Mouse (Mus musculus): ENCODE data around the gene Synm. TPM values are rescaled to one million over a fixed set of nuclear protein-coding genes. Genes with fewer than 3 reads are reported as not detected.

Gene Synm
- polyA plus RNA-seq, 1 experiment from 2014 or later = 4.0 TPM

GRCm38 (mm10) chr7:67788713-67789112 lies 29.2 kb upstream of the Synm start:
- no peak overlapping the region for H3K9ac ChIP-seq (replicated peaks; ENCODE audit: low read depth, low read length)
- ATAC-seq (ENCODE audit: low read depth) = no peak
- no peak overlapping the region for H3K4me3 ChIP-seq (ENCODE audit: low read depth, low read length)
- WGBS = 16% methylated on average over 10 of the region's 10 CpGs
- no peak overlapping the region for H3K4me2 ChIP-seq (ENCODE audit: low read depth, low read length)
- H3K27me3 ChIP-seq (ENCODE audit: control insufficient read depth, insufficient read depth, low read length) = no peaks in the 10 kb centered on the region
- no peaks in the 10 kb centered on the region for H3K4me1 ChIP-seq (ENCODE audit: control insufficient read depth, insufficient read depth, low read length)
- no peaks in the 10 kb centered on the region for H3K9me3 ChIP-seq (ENCODE audit: control insufficient read depth, low read length)
- no peaks in the 10 kb centered on the region for H3K36me3 ChIP-seq (ENCODE audit: control insufficient read depth, insufficient read depth, low read length)
- no peak overlapping the region for H3K27ac ChIP-seq (ENCODE audit: low read depth, low read length)

- H3K9me3 ChIP-seq (ENCODE audit: control insufficient read depth, low read length) = no peaks in the 10 kb centered on the region
- no peak overlapping the region for H3K9ac ChIP-seq (replicated peaks; ENCODE audit: low read depth, low read length)
- H3K27ac ChIP-seq (ENCODE audit: low read depth, low read length) = no peak overlapping the region
- no peaks in the 10 kb centered on the region for H3K27me3 ChIP-seq (ENCODE audit: control insufficient read depth, insufficient read depth, low read length)
- WGBS = 67% methylated on average over 2 of the region's 2 CpGs
- no peak for ATAC-seq (ENCODE audit: low read depth)
- no peaks in the 10 kb centered on the region for H3K36me3 ChIP-seq (ENCODE audit: control insufficient read depth, insufficient read depth, low read length)
- H3K4me1 ChIP-seq (ENCODE audit: control insufficient read depth, insufficient read depth, low read length) = no peaks in the 10 kb centered on the region
- H3K4me3 ChIP-seq (ENCODE audit: low read depth, low read length) = no peak overlapping the region
- H3K4me2 ChIP-seq (ENCODE audit: low read depth, low read length) = no peak overlapping the region
These were observed 28.3 kb upstream of the Synm start for GRCm38 (mm10) chr7:67787861-67788260.

GRCm38 (mm10) chr7:67776636-67777305 lies 17.2 kb upstream of the Synm start:
- H3K9me3 ChIP-seq (ENCODE audit: control insufficient read depth, low read length) = no peaks in the 10 kb centered on the region
- no peaks in the 10 kb centered on the region for H3K36me3 ChIP-seq (ENCODE audit: control insufficient read depth, insufficient read depth, low read length)
- ATAC-seq (ENCODE audit: low read depth) = no peak
- 57% methylated on average over 12 of the region's 12 CpGs for WGBS
- no peaks in the 10 kb centered on the region for H3K4me1 ChIP-seq (ENCODE audit: control insufficient read depth, insufficient read depth, low read length)
- no peak overlapping the region for H3K4me2 ChIP-seq (ENCODE audit: low read depth, low read length)
- H3K4me3 ChIP-seq (ENCODE audit: low read depth, low read length) = no peak overlapping the region
- H3K27ac ChIP-seq (ENCODE audit: low read depth, low read length) = no peak overlapping the region
- no peak overlapping the region for H3K9ac ChIP-seq (replicated peaks; ENCODE audit: low read depth, low read length)
- no peaks in the 10 kb centered on the region for H3K27me3 ChIP-seq (ENCODE audit: control insufficient read depth, insufficient read depth, low read length)

GRCm38 (mm10) chr7:67775623-67776022 lies 16.1 kb upstream of the Synm start:
- Histone ChIP-seq H3K4me1 (ENCODE audit: control insufficient read depth, insufficient read depth, low read length) (no peaks in the 10 kb centered on the region), H3K4me2 (ENCODE audit: low read depth, low read length) (no peak overlapping the region), H3K27me3 (ENCODE audit: control insufficient read depth, insufficient read depth, low read length) (no peaks in the 10 kb centered on the region), H3K27ac (ENCODE audit: low read depth, low read length) (no peak overlapping the region), H3K9ac (replicated peaks; ENCODE audit: low read depth, low read length) (no peak overlapping the region), H3K4me3 (ENCODE audit: low read depth, low read length) (no peak overlapping the region), H3K36me3 (ENCODE audit: control insufficient read depth, insufficient read depth, low read length) (no peaks in the 10 kb centered on the region), H3K9me3 (ENCODE audit: control insufficient read depth, low read length) (no peaks in the 10 kb centered on the region)
- WGBS = 74% methylated on average over 3 of the region's 3 CpGs
- no peak for ATAC-seq (ENCODE audit: low read depth)

- 87% methylated on average over 9 of the region's 9 CpGs for WGBS
- H3K4me2 ChIP-seq (ENCODE audit: low read depth, low read length) = no peak overlapping the region
- no peak overlapping the region for H3K9ac ChIP-seq (replicated peaks; ENCODE audit: low read depth, low read length)
- no peak overlapping the region for H3K27ac ChIP-seq (ENCODE audit: low read depth, low read length)
- H3K27me3 ChIP-seq (ENCODE audit: control insufficient read depth, insufficient read depth, low read length) = no peaks in the 10 kb centered on the region
- ATAC-seq (ENCODE audit: low read depth) = no peak
- no peak overlapping the region for H3K4me3 ChIP-seq (ENCODE audit: low read depth, low read length)
- H3K9me3 ChIP-seq (ENCODE audit: control insufficient read depth, low read length) = no peaks in the 10 kb centered on the region
- no peaks in the 10 kb centered on the region for H3K4me1 ChIP-seq (ENCODE audit: control insufficient read depth, insufficient read depth, low read length)
- no peaks in the 10 kb centered on the region for H3K36me3 ChIP-seq (ENCODE audit: control insufficient read depth, insufficient read depth, low read length)
These were observed 12.7 kb upstream of the Synm start for GRCm38 (mm10) chr7:67772231-67772630.

- WGBS = 91% methylated on average over 5 of the region's 5 CpGs
These were observed 9.9 kb upstream of the Synm start for GRCm38 (mm10) chr7:67769487-67769886.

GRCm38 (mm10) chr7:67768125-67768524 lies 8.6 kb upstream of the Synm start:
- WGBS = 84% methylated on average over 3 of the region's 3 CpGs
- Histone ChIP-seq H3K9ac (replicated peaks; ENCODE audit: low read depth, low read length) (no peak overlapping the region), H3K4me2 (ENCODE audit: low read depth, low read length) (no peak overlapping the region), H3K9me3 (ENCODE audit: control insufficient read depth, low read length) (no peaks in the 10 kb centered on the region), H3K27ac (ENCODE audit: low read depth, low read length) (no peak overlapping the region), H3K27me3 (ENCODE audit: control insufficient read depth, insufficient read depth, low read length) (no peaks in the 10 kb centered on the region), H3K4me3 (ENCODE audit: low read depth, low read length) (no peak overlapping the region), H3K4me1 (ENCODE audit: control insufficient read depth, insufficient read depth, low read length) (no peaks in the 10 kb centered on the region), H3K36me3 (ENCODE audit: control insufficient read depth, insufficient read depth, low read length) (no peaks in the 10 kb centered on the region)
- ATAC-seq (ENCODE audit: low read depth) = no peak

More at GRCm38 (mm10) chr7:67769487-67769886, 9.9 kb upstream of the Synm start:
- ATAC-seq (ENCODE audit: low read depth) = no peak
- H3K4me1 ChIP-seq (ENCODE audit: control insufficient read depth, insufficient read depth, low read length) = no peaks in the 10 kb centered on the region
- no peak overlapping the region for H3K27ac ChIP-seq (ENCODE audit: low read depth, low read length)
- no peak overlapping the region for H3K4me3 ChIP-seq (ENCODE audit: low read depth, low read length)
- no peaks in the 10 kb centered on the region for H3K27me3 ChIP-seq (ENCODE audit: control insufficient read depth, insufficient read depth, low read length)
- no peak overlapping the region for H3K4me2 ChIP-seq (ENCODE audit: low read depth, low read length)
- no peaks in the 10 kb centered on the region for H3K36me3 ChIP-seq (ENCODE audit: control insufficient read depth, insufficient read depth, low read length)
- no peak overlapping the region for H3K9ac ChIP-seq (replicated peaks; ENCODE audit: low read depth, low read length)
- no peaks in the 10 kb centered on the region for H3K9me3 ChIP-seq (ENCODE audit: control insufficient read depth, low read length)

GRCm38 (mm10) chr7:67763625-67764024 lies 4.1 kb upstream of the Synm start:
- Histone ChIP-seq H3K36me3 (ENCODE audit: control insufficient read depth, insufficient read depth, low read length) (no peaks in the 10 kb centered on the region), H3K27ac (ENCODE audit: low read depth, low read length) (no peak overlapping the region), H3K4me1 (ENCODE audit: control insufficient read depth, insufficient read depth, low read length) (no peaks in the 10 kb centered on the region), H3K9me3 (ENCODE audit: control insufficient read depth, low read length) (no peaks in the 10 kb centered on the region), H3K9ac (replicated peaks; ENCODE audit: low read depth, low read length) (no peak overlapping the region), H3K27me3 (ENCODE audit: control insufficient read depth, insufficient read depth, low read length) (no peaks in the 10 kb centered on the region), H3K4me2 (ENCODE audit: low read depth, low read length) (no peak overlapping the region), H3K4me3 (ENCODE audit: low read depth, low read length) (no peak overlapping the region)
- 64% methylated on average over 3 of the region's 3 CpGs for WGBS
- no peak for ATAC-seq (ENCODE audit: low read depth)

- Histone ChIP-seq H3K4me1 (ENCODE audit: control insufficient read depth, insufficient read depth, low read length) (no peaks in the 10 kb centered on the region), H3K9ac (replicated peaks; ENCODE audit: low read depth, low read length) (peak overlapping the region; percentile 64), H3K4me2 (ENCODE audit: low read depth, low read length) (peak overlapping the region; percentile 98), H3K27me3 (ENCODE audit: control insufficient read depth, insufficient read depth, low read length) (0 out of 2 replicates have a peak, but pooled peaks cover 3% of the 10 kb centered on the region), H3K27ac (ENCODE audit: low read depth, low read length) (peak overlapping the region; percentile 74), H3K9me3 (ENCODE audit: control insufficient read depth, low read length) (no peaks in the 10 kb centered on the region), H3K4me3 (ENCODE audit: low read depth, low read length) (peak overlapping the region; percentile 57), H3K36me3 (ENCODE audit: control insufficient read depth, insufficient read depth, low read length) (no peaks in the 10 kb centered on the region)
- peak; percentile 86 for ATAC-seq (ENCODE audit: low read depth)
- WGBS = under 1% methylated on average over 85 of the region's 92 CpGs
These were observed 499 bp downstream of the Synm start for GRCm38 (mm10) chr7:67758858-67759628.

Data from neural tube, embryonic 14.5 days (tissue).